Mouse (Mus musculus) forebrain, embryonic 15.5 days (tissue): ENCODE measurements around the gene Rtn4rl1. TPM values are rescaled to one million over a fixed set of nuclear protein-coding genes. Genes with fewer than 3 reads are reported as not detected.

Experiments
- ATAC-seq: fragments of 200-750 bp; cut with Nextera tagmentation; replicated peaks from 2 replicates; pipeline ENCODE4 v1.8.0; 2017; ENCODE audit warnings: mild to moderate bottlenecking, moderate TSS enrichment, moderate library complexity
- H3K27ac ChIP-seq: fragments of 300-500 bp; sonication (generic); replicated peaks from 2 replicates; pipeline ENCODE4 v1.5.1; 2015; ENCODE audit warnings: mild to moderate bottlenecking, inconsistent platforms
- H3K27me3 ChIP-seq: fragments of 300-500 bp; sonication (generic); 2 replicates; pipeline ENCODE4 v1.6.1; 2015; ENCODE audit warnings: inconsistent platforms
- H3K36me3 ChIP-seq: fragments of 300-500 bp; sonication (generic); 2 replicates; pipeline ENCODE4 v1.6.1; 2015; ENCODE audit warnings: mild to moderate bottlenecking, inconsistent platforms
- H3K4me1 ChIP-seq: fragments of 300-500 bp; sonication (generic); 2 replicates; pipeline ENCODE4 v1.6.1; 2015; ENCODE audit warnings: inconsistent platforms
- H3K4me2 ChIP-seq: fragments of 300-500 bp; sonication (generic); replicated peaks from 2 replicates; pipeline ENCODE4 v1.6.1; 2015; ENCODE audit warnings: mild to moderate bottlenecking, inconsistent platforms
- H3K4me3 ChIP-seq: fragments of 300-500 bp; sonication (generic); 2 replicates; pipeline ENCODE4 v1.5.1; 2015; ENCODE audit warnings: mild to moderate bottlenecking, inconsistent platforms
- H3K9ac ChIP-seq: fragments of 300-500 bp; sonication (generic); replicated peaks from 2 replicates; pipeline ENCODE4 v1.6.1; 2015; ENCODE audit warnings: mild to moderate bottlenecking, inconsistent platforms
- H3K9me3 ChIP-seq: fragments of 300-500 bp; sonication (generic); 2 replicates; pipeline ENCODE4 v1.6.1; 2016; ENCODE audit warnings: inconsistent platforms
- WGBS: fragments of 180-500 bp; shearing (Covaris S2); methylation state at CpG from one replicate; pipeline ENCODE4 v1.1.7; 2015; ENCODE audit warnings: mixed read lengths; 5-methylcytosine and 5-hydroxymethylcytosine counted together
- polyA plus RNA-seq: library from polyadenylated mRNA; unstranded; fragments of >200 nt; fragmentation: Nextera tagmentation; extraction: Ambion mirVana; gene quantifications from 2 replicates; pipeline ENCODE4 v1.2.1, GENCODE M21; 2015

Gene Rtn4rl1
- polyA plus RNA-seq, 1 experiment from 2014 or later: 5.6 TPM

- Histone ChIP-seq H3K9ac (peak overlapping the region; percentile 25), H3K4me1 (peaks cover 58% of the 10 kb centered on the region), H3K9me3 (no peaks in the 10 kb centered on the region), H3K27ac (no peak overlapping the region), H3K4me2 (peak overlapping the region; percentile 86), H3K27me3 (peaks cover 73% of the 10 kb centered on the region), H3K36me3 (peaks cover 8% of the 10 kb centered on the region; the same call in 1 of the 2 replicates), H3K4me3 (peak overlapping the region; percentile 45)
- WGBS: 1% methylated on average over 67 of the region's 68 CpGs
- no peak for ATAC-seq
These were observed 26.5 kb upstream of the Rtn4rl1 start for GRCm38 (mm10) chr11:75166861-75167642.

- Histone ChIP-seq H3K36me3 (peaks cover 6% of the 10 kb centered on the region; the same call in 1 of the 2 replicates), H3K4me1 (peaks cover 65% of the 10 kb centered on the region), H3K27me3 (peaks cover 80% of the 10 kb centered on the region), H3K9ac (peak overlapping the region; percentile 25), H3K27ac (no peak overlapping the region), H3K4me3 (peak overlapping the region; percentile 45), H3K4me2 (peak overlapping the region; percentile 86), H3K9me3 (no peaks in the 10 kb centered on the region)
- WGBS: 5% methylated on average over 49 of the region's 63 CpGs
- ATAC-seq: no peak
These were observed 25.7 kb upstream of the Rtn4rl1 start for GRCm38 (mm10) chr11:75167643-75168589.

- WGBS: under 1% methylated on average over 71 of the region's 83 CpGs
These were observed 24.8 kb upstream of the Rtn4rl1 start for GRCm38 (mm10) chr11:75168590-75169361.

GRCm38 (mm10) chr11:75169405-75170080 lies 24.0 kb upstream of the Rtn4rl1 start, which contains the start of gene Hic1:
Hic1 (minus strand) TSS chr11:75169519.
- no peaks in the 10 kb centered on the region for H3K36me3 ChIP-seq
- H3K27me3 ChIP-seq: peaks cover 67% of the 10 kb centered on the region
- H3K27ac ChIP-seq: peak within 1 kb of the TSS; percentile 7; the same call in 1 of the 2 replicates
- H3K4me3 ChIP-seq: peak within 1 kb of the TSS; percentile 45
- peaks cover 77% of the 10 kb centered on the region for H3K4me1 ChIP-seq
- peak within 1 kb of the TSS; percentile 86 for H3K4me2 ChIP-seq
- WGBS: 5% methylated on average over 23 of the region's 23 CpGs
- ATAC-seq: no peak
- H3K9ac ChIP-seq: peak within 1 kb of the TSS; percentile 25
- no peaks in the 10 kb centered on the region for H3K9me3 ChIP-seq

More at GRCm38 (mm10) chr11:75168590-75169361, 24.8 kb upstream of the Rtn4rl1 start:
- peak overlapping the region; percentile 86 for H3K4me2 ChIP-seq
- peaks cover 74% of the 10 kb centered on the region for H3K27me3 ChIP-seq
- no peak overlapping the region for H3K27ac ChIP-seq
- no peaks in the 10 kb centered on the region for H3K36me3 ChIP-seq
- 0 out of 2 replicates have a peak, but pooled peaks have one; percentile 13 for ATAC-seq
- H3K4me3 ChIP-seq: peak overlapping the region; percentile 45
- no peaks in the 10 kb centered on the region for H3K9me3 ChIP-seq
- H3K4me1 ChIP-seq: peaks cover 71% of the 10 kb centered on the region
- peak overlapping the region; percentile 25 for H3K9ac ChIP-seq

GRCm38 (mm10) chr11:75170136-75170751 lies 23.3 kb upstream of the Rtn4rl1 start:
- peaks cover 60% of the 10 kb centered on the region for H3K27me3 ChIP-seq
- H3K4me1 ChIP-seq: peaks cover 77% of the 10 kb centered on the region
- H3K36me3 ChIP-seq: no peaks in the 10 kb centered on the region
- peak overlapping the region; percentile 86 for H3K4me2 ChIP-seq
- no peaks in the 10 kb centered on the region for H3K9me3 ChIP-seq
- under 1% methylated on average over 38 of the region's 38 CpGs for WGBS
- peak overlapping the region; percentile 45 for H3K4me3 ChIP-seq
- ATAC-seq: peak; percentile 69
- peak overlapping the region; percentile 4 for H3K9ac ChIP-seq
- peak overlapping the region; percentile 7; the same call in 1 of the 2 replicates for H3K27ac ChIP-seq

- Histone ChIP-seq H3K27me3 (peaks cover 49% of the 10 kb centered on the region), H3K9me3 (no peaks in the 10 kb centered on the region), H3K4me3 (peak overlapping the region; percentile 83), H3K36me3 (no peaks in the 10 kb centered on the region), H3K9ac (no peak overlapping the region), H3K27ac (no peak overlapping the region), H3K4me1 (peaks cover 66% of the 10 kb centered on the region), H3K4me2 (peak overlapping the region; percentile 86)
- ATAC-seq: no peak
- WGBS: 4% methylated on average over 17 of the region's 17 CpGs
These were observed 22.3 kb upstream of the Rtn4rl1 start for GRCm38 (mm10) chr11:75171186-75171865.

- WGBS: under 1% methylated on average over 73 of the region's 75 CpGs
- H3K4me3 ChIP-seq: peak overlapping the region; percentile 83
- no peaks in the 10 kb centered on the region for H3K9me3 ChIP-seq
- ATAC-seq: peak; percentile 43
- peaks cover 5% of the 10 kb centered on the region; the same call in 1 of the 2 replicates for H3K36me3 ChIP-seq
- peak overlapping the region; percentile 79 for H3K4me2 ChIP-seq
- H3K9ac ChIP-seq: peak overlapping the region; percentile 56
- H3K27ac ChIP-seq: no peak overlapping the region
- H3K27me3 ChIP-seq: peaks cover 39% of the 10 kb centered on the region
- H3K4me1 ChIP-seq: peaks cover 56% of the 10 kb centered on the region
These were observed 21.2 kb upstream of the Rtn4rl1 start for GRCm38 (mm10) chr11:75172151-75173094.

GRCm38 (mm10) chr11:75173095-75173798 lies 20.3 kb upstream of the Rtn4rl1 start:
- Histone ChIP-seq H3K4me2 (peak overlapping the region; percentile 79), H3K9ac (peak overlapping the region; percentile 56), H3K4me3 (peak overlapping the region; percentile 83), H3K4me1 (peaks cover 57% of the 10 kb centered on the region), H3K27ac (peak overlapping the region; percentile 73), H3K36me3 (peaks cover 5% of the 10 kb centered on the region; the same call in 1 of the 2 replicates), H3K27me3 (peaks cover 31% of the 10 kb centered on the region), H3K9me3 (no peaks in the 10 kb centered on the region)
- ATAC-seq: peak; percentile 60
- under 1% methylated on average over 71 of the region's 71 CpGs for WGBS

GRCm38 (mm10) chr11:75173799-75174165 lies 19.8 kb upstream of the Rtn4rl1 start:
- Histone ChIP-seq H3K4me2 (peak overlapping the region; percentile 79), H3K27ac (peak overlapping the region; percentile 73), H3K36me3 (peaks cover 5% of the 10 kb centered on the region; the same call in 1 of the 2 replicates), H3K9me3 (no peaks in the 10 kb centered on the region), H3K27me3 (peaks cover 27% of the 10 kb centered on the region), H3K4me1 (peaks cover 52% of the 10 kb centered on the region), H3K9ac (peak overlapping the region; percentile 56), H3K4me3 (peak overlapping the region; percentile 83)
- 2% methylated on average over 15 of the region's 15 CpGs for WGBS
- no peak for ATAC-seq
